Mouse (Mus musculus) spleen, postnatal 36 days (tissue): ENCODE measurements at regions not wholly inside any gene's neighbourhood (a gene's known extent, or its start where the extent isn't known, plus 50 kb on each side); places are given as distances from the start of the nearest gene placed in this dataset.

ENCODE experiments used
- DNase-seq, 2 experiments: peaks; one replicate each; pipeline ENCODE4 v3.0.0; 2022; ENCODE audit warnings: low spot score in 2 of 2, mixed read lengths in 1 of 2

DNA sequence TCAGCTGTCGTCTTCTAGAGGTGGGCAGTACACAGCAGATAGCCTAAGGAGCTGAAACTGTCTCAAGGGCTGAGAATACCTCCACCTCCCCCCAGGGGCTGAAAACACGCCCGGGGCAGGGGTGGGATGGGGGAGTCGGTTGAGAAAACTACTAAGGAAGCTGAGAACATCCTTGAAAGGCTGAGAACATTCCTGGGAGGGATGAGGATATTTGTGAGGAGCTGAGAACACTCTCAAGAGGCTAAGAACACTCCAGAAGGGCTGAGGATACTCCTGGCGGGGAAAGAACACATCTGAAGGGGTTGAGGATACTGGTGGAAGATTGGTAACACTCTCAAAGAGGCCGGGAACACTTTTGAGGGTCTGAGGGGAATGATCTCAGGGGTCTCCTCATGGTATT is 81.3 kb upstream of the Gm9887 start:
- DNase-seq: no peak

DNA sequence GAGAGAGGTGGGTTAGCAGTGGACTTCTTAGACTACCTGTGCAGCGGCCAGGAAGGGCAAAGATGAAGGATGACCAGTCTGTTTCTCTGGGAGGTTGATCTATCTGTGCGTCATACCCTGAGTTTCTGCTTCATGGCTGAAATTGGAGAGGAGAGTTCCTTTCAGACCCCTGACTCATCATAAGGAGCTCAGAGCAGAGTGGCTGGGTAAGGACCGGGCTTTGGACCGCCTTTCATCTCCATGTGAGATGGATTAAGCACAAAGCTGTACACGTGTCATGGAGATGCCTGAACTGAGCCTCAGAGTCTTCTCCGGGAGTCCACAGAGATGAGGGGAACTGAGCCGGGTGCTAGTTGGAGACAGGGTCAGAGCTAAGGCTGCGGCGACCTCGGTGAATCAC is 80.7 kb upstream of the Gm9887 start:
- no peak for DNase-seq

DNA sequence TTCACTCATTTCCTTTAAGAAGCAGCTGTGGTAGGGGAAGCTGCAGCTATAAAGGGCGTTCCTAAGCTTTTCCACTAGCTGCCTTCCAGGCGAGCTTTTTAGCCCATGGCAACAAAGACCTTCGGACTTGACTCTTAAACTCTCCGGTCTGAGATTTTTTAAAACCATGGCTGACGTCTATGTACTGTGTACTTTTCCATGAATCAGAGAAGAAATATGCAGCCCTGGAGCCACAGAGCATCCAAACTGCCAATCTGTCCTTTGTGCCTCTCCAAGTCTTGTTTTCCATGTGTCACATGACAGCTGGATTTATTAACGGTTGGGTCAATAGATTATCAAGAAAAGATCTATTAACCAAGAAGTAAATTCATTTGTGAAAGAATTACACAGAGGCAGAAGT is 78.9 kb upstream of the Gm9887 start:
- DNase-seq: no peak

DNA sequence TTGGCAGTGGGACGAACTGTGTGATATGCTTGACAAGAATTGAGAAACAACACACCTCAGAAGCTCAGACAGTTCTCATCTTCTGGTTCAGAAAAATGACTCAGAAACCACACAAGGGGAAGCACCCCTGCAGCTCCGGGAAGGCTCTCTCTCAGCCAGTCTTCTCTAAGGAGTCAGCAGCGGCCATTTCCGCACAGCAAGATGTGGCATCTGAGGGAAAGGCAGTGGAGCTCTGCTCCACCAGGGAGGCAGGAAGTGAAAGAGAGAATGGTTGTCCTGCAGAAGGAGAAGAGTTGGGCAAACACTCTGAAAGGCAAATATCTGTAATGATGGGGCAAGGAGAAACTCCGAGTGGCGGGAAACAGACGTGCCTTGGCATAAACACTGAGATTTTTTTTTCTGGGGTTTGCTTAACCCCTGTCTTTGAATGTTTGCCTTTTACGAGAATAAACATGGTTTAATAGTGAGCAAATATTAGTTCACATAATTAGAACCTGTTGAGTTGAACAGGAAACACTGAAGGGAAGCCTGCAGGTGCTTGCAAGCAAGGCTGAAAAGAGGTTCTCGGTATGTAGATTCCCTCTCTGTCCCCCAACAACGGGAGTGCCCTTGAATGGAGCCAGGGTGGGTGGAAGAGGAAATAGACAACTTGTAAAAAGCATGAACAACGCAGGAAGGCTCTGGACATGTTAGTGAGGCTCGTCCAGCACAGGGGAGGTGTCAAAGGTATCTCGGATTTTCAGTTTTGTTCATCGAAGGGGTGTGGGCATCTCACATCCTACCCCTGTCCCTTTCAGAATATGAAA is 75.9 kb upstream of the Gm9887 start:
- peak; percentile 86 to 87 for DNase-seq

DNA sequence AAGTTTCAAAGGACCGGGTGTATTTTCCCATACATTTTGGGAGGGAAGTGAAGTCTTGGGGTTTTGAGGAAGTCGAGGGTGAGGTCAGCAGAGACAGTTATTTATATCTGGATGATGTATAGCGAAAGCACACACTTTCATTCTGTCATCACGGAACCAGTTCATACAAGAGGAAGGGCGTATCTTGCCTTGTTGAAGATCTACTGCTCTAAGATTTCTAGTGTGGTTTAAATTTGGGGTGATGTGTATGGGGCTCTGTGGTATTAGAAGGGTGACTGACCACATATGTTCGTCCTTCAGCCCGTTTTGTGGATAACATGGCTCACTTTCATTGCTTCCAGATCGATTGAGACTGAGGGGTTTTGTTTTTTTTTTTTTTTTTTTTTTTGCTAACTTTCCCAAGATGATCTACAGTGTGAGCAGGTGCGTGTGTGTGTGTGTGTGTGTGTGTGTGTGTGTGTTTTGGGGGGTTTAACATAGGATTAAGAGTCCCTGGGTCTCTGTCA is 75.1 kb upstream of the Gm9887 start:
- peak; percentile 71 to 75 for DNase-seq

DNA sequence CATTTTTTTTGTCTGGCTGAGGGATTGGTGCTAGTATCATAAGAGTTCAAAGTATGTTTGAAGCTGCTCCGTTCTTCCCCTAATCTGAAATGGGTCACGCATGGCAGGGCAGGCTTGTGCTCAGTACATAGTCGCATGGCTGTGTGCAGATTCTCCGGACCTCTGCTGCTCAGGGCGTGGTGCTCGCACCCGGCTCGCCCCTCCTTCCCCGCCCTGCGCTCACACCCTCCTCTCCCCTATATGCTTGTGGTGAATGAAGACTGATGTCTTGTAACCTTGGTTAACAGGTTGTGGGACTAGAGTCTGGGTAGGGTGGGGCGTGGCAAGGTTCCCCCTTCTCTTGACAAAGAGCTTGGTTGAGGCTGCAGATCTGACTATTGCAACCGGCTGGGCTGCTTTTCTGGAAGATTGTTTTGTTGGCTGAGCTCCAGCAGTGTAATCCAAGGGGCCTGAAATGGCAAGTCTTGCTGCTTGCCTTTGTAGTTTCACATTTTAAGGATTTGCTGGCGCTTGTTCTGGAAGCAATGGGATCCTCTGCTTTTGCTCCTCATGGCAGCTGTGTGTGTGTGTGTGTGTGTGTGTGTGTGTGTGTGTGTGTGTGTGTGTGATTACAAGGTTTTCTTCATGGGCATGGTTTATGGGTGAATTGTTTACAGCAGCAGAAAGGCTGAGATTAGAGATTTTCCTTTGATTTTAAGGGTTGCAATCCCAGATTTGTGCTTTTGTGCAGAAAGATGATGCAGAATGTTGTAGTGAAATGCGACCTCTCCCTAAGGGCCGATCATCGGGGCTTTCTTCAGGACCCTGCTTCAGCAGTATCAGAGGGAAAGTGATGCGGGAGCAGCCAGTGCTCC is 74.4 kb upstream of the Gm9887 start:
- DNase-seq: peak; percentile 82

DNA sequence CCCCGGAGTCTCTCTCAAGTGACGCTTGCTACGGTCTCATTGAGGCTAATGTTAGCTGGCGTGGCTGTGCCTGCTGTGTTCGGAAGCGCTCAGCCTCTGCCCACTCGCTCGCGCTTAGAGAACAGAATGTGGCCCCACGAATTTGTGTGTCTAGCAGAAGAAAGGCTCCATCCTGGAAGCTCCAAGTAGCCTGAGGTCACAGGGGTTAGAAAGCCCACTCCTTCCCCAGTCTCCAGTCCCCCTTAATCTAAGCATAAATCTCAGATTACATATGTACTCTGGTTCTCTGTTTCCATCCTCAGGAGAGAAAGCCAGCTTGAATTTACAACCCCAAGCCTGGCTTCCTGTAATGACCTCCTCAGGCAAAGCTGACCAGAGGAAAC is 73.8 kb upstream of the Gm9887 start:
- peak in 1 of 2 experiments; percentile 23 for DNase-seq

DNA sequence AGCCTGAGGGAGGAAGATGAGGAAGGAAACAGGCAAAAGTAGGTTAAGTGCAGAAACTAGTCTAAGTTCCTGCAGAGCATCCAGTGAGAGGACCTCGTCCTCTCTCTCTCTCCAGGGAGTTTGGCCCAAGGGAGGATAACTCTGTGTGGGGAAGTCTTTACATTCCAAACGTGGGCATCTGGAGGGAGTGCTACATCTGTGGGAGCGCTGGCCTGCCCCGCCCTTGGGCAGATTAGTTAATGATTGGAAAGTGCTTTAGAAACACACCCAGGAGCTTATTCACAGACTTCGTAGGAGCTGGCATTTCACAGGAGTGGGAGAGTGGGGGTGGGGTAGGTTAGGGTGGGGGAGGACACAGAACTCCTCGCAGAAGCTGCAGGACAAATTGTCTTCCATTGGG is 70.1 kb upstream of the Gm9887 start:
- DNase-seq: no peak

DNA sequence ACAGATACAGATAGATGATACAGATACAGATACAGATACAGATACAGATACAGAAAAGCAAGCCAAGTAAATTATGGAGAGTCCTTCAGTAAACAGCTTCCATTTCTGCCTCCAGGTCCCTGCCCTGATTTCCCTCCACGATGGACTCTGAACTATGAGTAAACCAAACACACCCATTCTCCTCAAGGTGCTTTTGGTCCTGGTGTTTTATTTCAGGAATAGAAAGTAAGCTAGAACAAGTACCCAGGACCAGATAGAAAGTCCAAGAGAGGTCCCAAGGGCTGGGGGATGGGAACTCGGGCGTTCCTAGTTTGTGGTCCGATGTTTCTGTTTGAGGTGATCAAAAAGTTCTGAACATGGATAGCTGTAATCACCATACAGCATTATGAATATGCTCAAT is 69.5 kb upstream of the Gm9887 start:
- DNase-seq: no peak

DNA sequence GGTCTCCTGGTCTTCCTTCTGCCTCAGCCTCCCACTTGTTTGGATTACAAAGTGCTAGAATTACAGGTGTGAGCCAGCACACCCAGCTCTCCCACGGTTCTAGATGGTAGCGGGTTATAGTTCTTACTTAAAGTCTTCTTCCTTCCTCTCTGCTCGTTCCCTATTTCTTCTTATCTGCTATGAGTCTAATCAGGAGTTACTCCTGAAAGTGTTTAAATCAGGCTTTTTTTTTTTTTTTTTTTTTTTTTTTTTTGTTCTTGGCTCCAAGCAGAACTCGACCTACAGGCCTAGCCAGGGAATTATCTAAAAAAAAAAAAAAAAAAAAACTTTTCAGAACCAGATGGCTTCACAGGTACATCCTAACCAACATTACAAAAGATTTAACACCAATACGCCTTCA is 66.0 kb upstream of the Gm9887 start:
- no peak for DNase-seq

DNA sequence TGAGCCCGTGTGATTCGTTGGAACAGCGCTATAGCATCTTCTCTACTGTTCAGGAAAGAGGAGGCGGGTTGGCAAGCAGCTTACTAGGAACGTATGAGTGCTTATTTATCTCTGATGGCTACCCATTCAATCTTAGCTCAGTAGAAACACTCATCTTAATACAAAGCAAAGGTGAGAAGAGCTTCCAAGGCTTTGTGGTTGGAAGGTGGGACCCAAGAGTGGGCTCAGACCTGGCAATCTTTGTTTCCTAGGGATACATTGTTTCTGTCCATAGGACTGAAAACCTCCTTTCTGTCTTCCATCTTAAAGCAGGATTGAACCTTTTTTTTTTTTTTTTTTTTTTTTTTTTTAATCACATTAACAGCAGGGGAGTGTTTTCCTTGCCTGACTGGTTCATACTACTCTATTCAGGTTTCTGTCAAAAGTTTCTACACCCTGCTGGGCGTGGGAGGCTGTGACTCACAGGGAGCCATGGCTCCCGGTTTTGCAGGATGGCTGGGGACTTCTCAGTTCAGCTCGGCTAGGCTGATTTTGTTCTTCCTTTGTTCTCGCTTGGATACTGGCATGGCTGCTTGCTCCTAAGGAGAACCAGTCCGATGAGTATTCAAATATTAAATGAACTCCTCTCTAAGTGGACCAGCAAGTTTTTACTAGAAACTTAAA is 64.7 kb upstream of the Gm9887 start:
- DNase-seq: no peak

DNA sequence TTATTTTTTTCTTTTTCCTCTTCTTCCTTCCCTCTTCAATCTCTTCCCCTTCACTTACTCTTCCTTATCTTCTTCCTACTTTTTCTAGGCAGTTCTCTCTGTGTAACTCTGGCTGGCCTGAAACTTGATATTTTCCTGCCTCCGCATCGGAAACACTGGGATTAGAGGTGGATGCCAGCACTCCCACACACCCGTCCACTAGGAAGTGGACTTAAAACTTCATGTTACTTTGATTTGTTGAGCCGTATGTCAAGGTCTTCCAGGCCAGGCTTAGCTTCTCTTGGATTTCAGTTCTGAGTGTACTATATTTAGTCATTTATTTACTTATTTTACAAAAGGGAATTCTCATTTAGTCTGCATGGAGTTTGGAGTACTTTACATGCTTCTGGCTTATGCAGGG is 62.1 kb upstream of the Gm9887 start:
- no peak for DNase-seq

DNA sequence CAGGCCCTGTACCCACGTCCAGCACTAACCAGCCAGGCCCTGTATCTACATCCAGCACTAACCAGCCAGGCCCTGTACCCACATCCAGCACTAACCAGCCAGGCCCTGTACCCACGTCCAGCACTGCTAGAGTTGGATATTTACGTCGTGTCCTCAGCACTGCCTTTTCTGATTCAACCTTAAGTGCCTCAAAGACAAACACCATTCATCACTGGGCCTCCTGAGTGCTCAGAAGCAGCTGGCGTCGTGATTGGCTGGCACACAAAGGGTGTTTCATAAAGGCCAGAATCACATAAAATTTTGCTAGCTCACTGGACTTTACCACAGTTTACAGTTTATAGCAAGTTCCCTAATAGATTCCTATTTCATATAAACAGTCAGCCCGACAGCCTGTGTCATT is 59.8 kb upstream of the Gm9887 start:
- DNase-seq: no peak

DNA sequence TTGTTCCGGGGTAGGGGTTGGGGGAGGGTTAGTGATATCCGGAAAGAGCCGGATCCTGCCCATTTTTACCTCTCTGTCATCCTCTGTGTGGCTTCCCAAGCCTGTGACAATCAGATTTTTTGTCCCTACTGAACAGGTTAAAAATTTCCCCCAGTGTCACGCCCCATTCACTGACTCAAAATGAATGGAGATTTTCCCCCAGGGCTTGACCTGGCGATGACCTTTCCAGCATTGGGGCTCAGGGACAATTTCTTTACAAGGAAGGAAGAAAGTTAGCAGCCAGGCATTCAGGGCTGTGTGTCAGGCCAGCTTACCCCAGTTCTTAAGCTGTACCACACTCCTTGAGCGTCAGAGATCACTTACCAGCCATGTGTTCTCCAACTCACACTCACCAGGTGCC is 55.9 kb upstream of the Gm9887 start:
- DNase-seq: no peak

DNA sequence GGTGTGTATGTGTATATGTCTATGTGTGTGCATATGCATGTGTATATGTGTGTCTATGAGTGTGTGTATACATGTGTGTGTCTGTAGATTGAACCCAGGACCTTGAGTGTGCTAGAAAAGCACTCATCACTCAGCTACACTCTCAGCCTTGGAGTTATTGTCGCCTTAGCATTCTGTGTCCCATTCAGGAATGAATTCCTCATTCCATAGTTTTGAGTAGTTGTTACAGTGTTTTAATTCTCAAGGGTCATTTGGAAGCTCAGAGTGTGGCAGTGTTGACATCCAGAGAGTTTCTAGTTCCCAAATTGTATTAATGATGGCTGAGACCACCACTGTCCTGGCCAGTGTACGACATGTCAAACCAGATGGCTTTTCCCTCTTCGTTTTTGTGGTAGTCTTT is 53.4 kb upstream of the Gm9887 start:
- DNase-seq: no peak

DNA sequence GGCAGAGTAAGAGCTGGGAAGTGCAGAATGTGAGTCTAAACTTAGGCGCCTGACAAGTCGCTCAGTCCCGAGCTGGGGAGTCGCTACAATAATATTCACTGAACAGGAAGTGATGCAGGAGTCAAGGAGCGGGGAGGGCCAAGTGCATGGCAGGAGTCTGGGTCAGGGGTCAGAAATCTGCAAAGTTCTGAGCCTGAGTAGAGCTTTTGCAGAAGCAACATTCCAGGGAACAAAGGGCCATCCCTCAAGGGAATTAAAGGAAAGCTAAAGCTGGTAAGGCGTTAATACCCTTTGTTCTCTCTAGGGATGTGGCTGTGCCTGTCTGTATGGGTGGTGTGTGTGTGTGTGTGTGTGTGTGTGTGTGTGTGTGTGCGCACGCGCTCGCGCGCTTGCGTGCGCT is 52.7 kb upstream of the Gm9887 start:
- no peak for DNase-seq
